Mouse (Mus musculus): Measurements from ENCODE around the gene Pgm3.

DNA sequence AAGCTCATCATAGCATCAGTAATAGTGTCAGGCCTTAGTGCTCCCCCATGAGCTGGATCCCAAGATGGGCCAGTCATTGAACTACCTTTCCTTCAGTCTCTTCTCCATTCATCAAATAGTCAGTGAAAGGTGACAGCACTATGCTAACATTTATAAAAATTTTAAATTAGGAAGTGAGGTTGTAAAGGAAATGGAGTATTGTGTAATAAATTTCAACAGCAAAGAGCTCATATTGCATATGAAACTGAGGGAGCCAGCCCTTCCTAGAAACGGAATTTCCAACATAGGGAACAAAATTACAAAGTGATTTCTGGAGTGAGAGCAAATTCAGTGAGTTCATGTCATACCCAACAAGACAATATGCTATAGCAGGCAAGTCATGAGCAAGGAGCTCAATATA is 27.1 kb downstream of the Pgm3 start:
- TF ChIP-seq CTCF (conservative IDR thresholded peaks at IDR 0.05; ENCODE audit: low read length) (no peak), NANOG (IDR thresholded peaks at IDR 0.05; ENCODE audit: borderline replicate concordance, low read length) (no peak), POU5F1 (IDR thresholded peaks at IDR 0.05; ENCODE audit: borderline replicate concordance, low read length) (no peak)

Measured in E14TG2a.4 (cell line).